ENCODE assay signal across 5 mouse cellular contexts in the genomic region with DNA sequence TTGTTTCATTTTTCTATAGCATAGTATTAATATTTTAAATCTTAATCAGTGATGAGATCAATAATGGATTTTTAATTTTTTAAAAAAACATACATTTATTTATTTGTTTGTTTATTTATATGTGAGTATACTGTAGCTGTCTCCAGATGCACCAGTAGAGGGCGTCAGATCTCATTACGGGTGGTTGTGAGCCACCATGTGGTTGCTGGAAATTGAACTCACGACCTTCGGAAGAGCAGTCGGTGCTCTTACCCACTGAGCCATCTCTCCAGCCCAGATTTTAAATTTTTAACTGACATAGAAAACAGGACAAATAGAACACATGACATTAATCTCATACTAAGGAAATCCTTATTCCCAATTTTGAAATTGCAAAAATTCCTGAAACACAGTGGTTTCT. TPM values are rescaled to one million over a fixed set of nuclear protein-coding genes. Genes with fewer than 3 reads are reported as not detected.
"Had no signal": no experiment of that assay in that cellular context is flagged by ENCODE, and none has a peak within 500 bp of the region (broad histone marks: within the 10 kb centered on the region; RNA-seq: fewer than 3 reads in every experiment).

No protein-coding gene starts in this region.

RNA-seq across cellular contexts. Expression of a gene that starts 37.8 kb away (rescaled TPM):
- total RNA-seq: layer of hippocampus, postnatal 14 days; layer of hippocampus, postnatal 36 days; left cerebral cortex, adult 18-20 months; left cerebral cortex, postnatal 14 days; left cerebral cortex, postnatal 36 days had no signal
